Mouse (Mus musculus): ENCODE measurements around the gene Shisa8. TPM values are rescaled to one million over a fixed set of nuclear protein-coding genes. Genes with fewer than 3 reads are reported as not detected.

Shisa8 gene
- polyA plus RNA-seq, 1 experiment from 2014 or later: 0.19 TPM

GRCm38 (mm10) chr15:82172648-82173047 lies 40.0 kb downstream of the Shisa8 start:
- ATAC-seq (ENCODE audit: insufficient number of reproducible peaks, low FRiP score): no peak
- WGBS: 86% methylated on average over 8 of the region's 8 CpGs

GRCm38 (mm10) chr15:82170437-82171377 lies 41.9 kb downstream of the Shisa8 start:
- ATAC-seq (ENCODE audit: insufficient number of reproducible peaks, low FRiP score): no peak
- 79% methylated on average over 36 of the region's 36 CpGs for WGBS
- Histone ChIP-seq H3K27ac (ENCODE audit: poor library complexity, severe bottlenecking) (peak overlapping the region; percentile 76; the same call in 1 of the 2 replicates), H3K4me1 (replicated peaks) (peaks cover 54% of the 10 kb centered on the region), H3K4me2 (no peak overlapping the region), H3K36me3 (peaks cover 57% of the 10 kb centered on the region), H3K9ac (0 out of 2 replicates have a peak overlapping the region, but pooled peaks have one; percentile 8), H3K9me3 (replicated peaks) (no peaks in the 10 kb centered on the region), H3K27me3 (replicated peaks) (no peaks in the 10 kb centered on the region), H3K4me3 (no peak overlapping the region)

More at GRCm38 (mm10) chr15:82172648-82173047, 40.0 kb downstream of the Shisa8 start:
- H3K4me3 ChIP-seq: no peak overlapping the region
- H3K27me3 ChIP-seq (replicated peaks): no peaks in the 10 kb centered on the region
- no peaks in the 10 kb centered on the region for H3K9me3 ChIP-seq (replicated peaks)
- H3K27ac ChIP-seq (ENCODE audit: poor library complexity, severe bottlenecking): no peak overlapping the region
- no peak overlapping the region for H3K9ac ChIP-seq
- H3K4me1 ChIP-seq (replicated peaks): peaks cover 35% of the 10 kb centered on the region
- peaks cover 74% of the 10 kb centered on the region for H3K36me3 ChIP-seq
- H3K4me2 ChIP-seq: no peak overlapping the region

- 63% methylated on average over 5 of the region's 5 CpGs for WGBS
- no peak overlapping the region for H3K4me2 ChIP-seq
- peaks cover 46% of the 10 kb centered on the region for H3K36me3 ChIP-seq
- H3K9ac ChIP-seq: no peak overlapping the region
- no peaks in the 10 kb centered on the region for H3K9me3 ChIP-seq (replicated peaks)
- ATAC-seq (ENCODE audit: insufficient number of reproducible peaks, low FRiP score): no peak
- H3K4me1 ChIP-seq (replicated peaks): peaks cover 63% of the 10 kb centered on the region
- no peak overlapping the region for H3K4me3 ChIP-seq
- H3K27me3 ChIP-seq (replicated peaks): no peaks in the 10 kb centered on the region
- H3K27ac ChIP-seq (ENCODE audit: poor library complexity, severe bottlenecking): peak overlapping the region; percentile 76
Observed at GRCm38 (mm10) chr15:82169671-82170070, 42.9 kb downstream of the Shisa8 start.

- peaks cover 82% of the 10 kb centered on the region for H3K4me1 ChIP-seq (replicated peaks)
- peak overlapping the region; percentile 29; the same call in 1 of the 2 replicates for H3K27ac ChIP-seq (ENCODE audit: poor library complexity, severe bottlenecking)
- no peaks in the 10 kb centered on the region for H3K27me3 ChIP-seq (replicated peaks)
- H3K36me3 ChIP-seq: peaks cover 28% of the 10 kb centered on the region
- H3K4me3 ChIP-seq: no peak overlapping the region
- H3K9ac ChIP-seq: no peak overlapping the region
- WGBS: 66% methylated on average over 23 of the region's 23 CpGs
- H3K9me3 ChIP-seq (replicated peaks): no peaks in the 10 kb centered on the region
- ATAC-seq (ENCODE audit: insufficient number of reproducible peaks, low FRiP score): no peak
- 0 out of 2 replicates have a peak overlapping the region, but pooled peaks have one; percentile 1 for H3K4me2 ChIP-seq
Observed at GRCm38 (mm10) chr15:82167201-82168168, 45.1 kb downstream of the Shisa8 start.

GRCm38 (mm10) chr15:82166240-82167100 lies 46.1 kb downstream of the Shisa8 start:
- H3K9ac ChIP-seq: no peak overlapping the region
- no peak for ATAC-seq (ENCODE audit: insufficient number of reproducible peaks, low FRiP score)
- H3K4me2 ChIP-seq: no peak overlapping the region
- no peaks in the 10 kb centered on the region for H3K27me3 ChIP-seq (replicated peaks)
- H3K36me3 ChIP-seq: peaks cover 18% of the 10 kb centered on the region
- H3K4me1 ChIP-seq (replicated peaks): peaks cover 92% of the 10 kb centered on the region
- 69% methylated on average over 22 of the region's 22 CpGs for WGBS
- no peak overlapping the region for H3K4me3 ChIP-seq
- H3K9me3 ChIP-seq (replicated peaks): no peaks in the 10 kb centered on the region
- no peak overlapping the region; the same call in 1 of the 2 replicates for H3K27ac ChIP-seq (ENCODE audit: poor library complexity, severe bottlenecking)

- 58% methylated on average over 8 of the region's 8 CpGs for WGBS
- H3K9me3 ChIP-seq (replicated peaks): no peaks in the 10 kb centered on the region
- H3K27me3 ChIP-seq (replicated peaks): no peaks in the 10 kb centered on the region
- peak; percentile 33; the same call in 1 of the 2 replicates for ATAC-seq (ENCODE audit: insufficient number of reproducible peaks, low FRiP score)
- no peak overlapping the region for H3K27ac ChIP-seq (ENCODE audit: poor library complexity, severe bottlenecking)
- peaks cover 9% of the 10 kb centered on the region for H3K36me3 ChIP-seq
- H3K4me2 ChIP-seq: no peak overlapping the region
- H3K9ac ChIP-seq: no peak overlapping the region
- H3K4me1 ChIP-seq (replicated peaks): peaks cover 92% of the 10 kb centered on the region
- H3K4me3 ChIP-seq: no peak overlapping the region
Observed at GRCm38 (mm10) chr15:82165332-82166239, 47.0 kb downstream of the Shisa8 start.

- H3K4me2 ChIP-seq: peak overlapping the region; percentile 14; the same call in 1 of the 2 replicates
- peaks cover 93% of the 10 kb centered on the region for H3K4me1 ChIP-seq (replicated peaks)
- no peaks in the 10 kb centered on the region for H3K9me3 ChIP-seq (replicated peaks)
- no peaks in the 10 kb centered on the region for H3K36me3 ChIP-seq
- ATAC-seq (ENCODE audit: insufficient number of reproducible peaks, low FRiP score): peak; percentile 43
- no peak overlapping the region for H3K9ac ChIP-seq
- H3K27ac ChIP-seq (ENCODE audit: poor library complexity, severe bottlenecking): 0 out of 2 replicates have a peak overlapping the region, but pooled peaks have one; percentile 30
- no peak overlapping the region for H3K4me3 ChIP-seq
- 69% methylated on average over 7 of the region's 7 CpGs for WGBS
- no peaks in the 10 kb centered on the region for H3K27me3 ChIP-seq (replicated peaks)
Observed at GRCm38 (mm10) chr15:82164496-82164895, 48.1 kb downstream of the Shisa8 start.

- Histone ChIP-seq H3K9ac (no peak overlapping the region), H3K4me3 (no peak overlapping the region), H3K36me3 (no peaks in the 10 kb centered on the region), H3K4me1 (replicated peaks) (peaks cover 93% of the 10 kb centered on the region), H3K27me3 (replicated peaks) (no peaks in the 10 kb centered on the region), H3K27ac (ENCODE audit: poor library complexity, severe bottlenecking) (peak overlapping the region; percentile 30; the same call in 1 of the 2 replicates), H3K9me3 (replicated peaks) (no peaks in the 10 kb centered on the region), H3K4me2 (peak overlapping the region; percentile 14)
- WGBS: 58% methylated on average over 4 of the region's 4 CpGs
- ATAC-seq (ENCODE audit: insufficient number of reproducible peaks, low FRiP score): peak; percentile 61
Observed at GRCm38 (mm10) chr15:82164061-82164399, 48.6 kb downstream of the Shisa8 start.

GRCm38 (mm10) chr15:82163356-82164060 lies 49.1 kb downstream of the Shisa8 start:
- no peak for ATAC-seq (ENCODE audit: insufficient number of reproducible peaks, low FRiP score)
- Histone ChIP-seq H3K4me1 (replicated peaks) (peaks cover 94% of the 10 kb centered on the region), H3K27me3 (replicated peaks) (no peaks in the 10 kb centered on the region), H3K9ac (no peak overlapping the region), H3K9me3 (replicated peaks) (no peaks in the 10 kb centered on the region), H3K27ac (ENCODE audit: poor library complexity, severe bottlenecking) (peak overlapping the region; percentile 30; the same call in 1 of the 2 replicates), H3K4me3 (no peak overlapping the region), H3K36me3 (no peaks in the 10 kb centered on the region), H3K4me2 (peak overlapping the region; percentile 14; the same call in 1 of the 2 replicates)
- WGBS: 76% methylated on average over 10 of the region's 10 CpGs

Data from heart, embryonic 12.5 days (tissue).